Mouse (Mus musculus): ENCODE results near the gene Corin. TPM values are rescaled to one million over a fixed set of nuclear protein-coding genes. Genes with fewer than 3 reads are reported as not detected.

Gene Corin
- total RNA-seq, 1 experiment, result 0.49 TPM

DNA sequence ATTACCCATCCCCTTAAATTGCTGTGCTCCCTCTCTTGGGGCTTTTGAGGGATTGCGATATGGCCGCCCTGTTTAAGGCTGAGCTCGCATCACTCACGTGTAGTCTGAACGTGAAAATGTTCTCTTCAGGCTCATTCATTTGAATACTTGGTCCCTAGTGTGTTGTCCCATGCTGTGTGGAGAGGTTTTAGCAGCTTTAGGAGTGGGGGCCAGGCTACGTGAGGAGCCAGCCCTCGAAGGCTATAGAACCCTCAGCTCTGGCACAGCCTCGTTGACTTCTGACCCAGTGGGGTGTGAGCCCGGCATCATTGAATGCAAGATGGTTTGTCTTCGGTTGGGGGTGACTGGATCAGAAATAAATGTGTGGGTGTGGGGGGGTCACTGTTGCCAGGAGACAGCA lies 102.5 kb downstream of the Corin start:
- Histone ChIP-seq H3K4me1 (ENCODE audit: control insufficient read depth in 2 of 2, insufficient read depth in 2 of 2, low read length in 2 of 2, poor library complexity in 1 of 2) (no peaks in the 10 kb centered on the region), H3K27ac (ENCODE audit: insufficient read depth, low read depth, low read length, poor library complexity, severe bottlenecking) (no peak overlapping the region), H3K36me3 (ENCODE audit: control insufficient read depth, insufficient read depth, low read length, poor library complexity, severe bottlenecking) (no peaks in the 10 kb centered on the region), H3K9me3 (ENCODE audit: control insufficient read depth, insufficient read depth, low read depth, low read length) (no peaks in the 10 kb centered on the region), H3K9ac (ENCODE audit: insufficient read depth, low read depth, low read length, poor library complexity, severe bottlenecking) (no peak overlapping the region), H3K4me3 (ENCODE audit: insufficient read depth in 1 of 2, low read depth in 1 of 2, low read length in 2 of 2, poor library complexity in 1 of 2, severe bottlenecking in 1 of 2) (no peak overlapping the region)
- no peak for TF ChIP-seq MAFK (IDR thresholded peaks at IDR 0.05; ENCODE audit: insufficient read depth, low read depth, low read length)
- TF ChIP-seq ZC3H11A (IDR thresholded peaks at IDR 0.05; ENCODE audit: borderline replicate concordance, low read depth, low read length), result no peak
- no peak for TF ChIP-seq CHD2 (IDR thresholded peaks at IDR 0.05; ENCODE audit: low read depth, low read length)
- no peak for TF ChIP-seq HCFC1 (IDR thresholded peaks at IDR 0.05; ENCODE audit: borderline replicate concordance, insufficient read depth, low read length)
- no peak for TF ChIP-seq ZNF384 (IDR thresholded peaks at IDR 0.05; ENCODE audit: low read depth, low read length)
- DNase-seq (ENCODE audit: low read depth, low spot score), result no peak
- in situ Hi-C loops (cut with MboI; ENCODE audit: low sequenced_read_pairs in 2 of 2, unreplicated experiment in 2 of 2), result loop anchor here in 1 of 2 experiments (25.0 kb wide), 1 partner anchor 111 kb away; the partner anchor contains the start of gene Corin

DNA sequence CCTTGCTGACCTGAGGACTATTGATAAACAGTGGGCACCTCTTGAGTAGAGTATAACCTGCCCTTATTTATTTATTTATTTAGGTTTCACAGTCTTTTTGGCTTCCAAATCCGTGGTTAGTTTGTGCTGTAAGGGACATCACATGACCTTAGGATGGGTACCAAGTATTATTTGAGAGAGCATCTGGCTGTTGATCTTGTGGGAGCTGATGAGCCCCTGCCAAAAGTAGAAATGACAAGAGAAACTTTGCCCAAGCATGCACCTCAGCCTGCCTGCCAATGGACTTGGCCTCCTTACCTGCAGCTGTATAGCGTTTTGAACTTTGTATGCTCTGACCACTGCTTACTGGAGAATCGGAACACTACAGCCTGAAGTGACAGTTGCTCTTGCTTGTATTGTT lies 103.0 kb downstream of the Corin start:
- no peaks in the 10 kb centered on the region for H3K36me3 ChIP-seq (ENCODE audit: control insufficient read depth, insufficient read depth, low read length, poor library complexity, severe bottlenecking)
- in situ Hi-C loops (cut with MboI; ENCODE audit: low sequenced_read_pairs in 2 of 2, unreplicated experiment in 2 of 2), result loop anchor here in 1 of 2 experiments (25.0 kb wide), 1 partner anchor 111 kb away; the partner anchor contains the start of gene Corin
- H3K4me3 ChIP-seq (ENCODE audit: insufficient read depth in 1 of 2, low read depth in 1 of 2, low read length in 2 of 2, poor library complexity in 1 of 2, severe bottlenecking in 1 of 2), result no peak overlapping the region
- no peaks in the 10 kb centered on the region for H3K9me3 ChIP-seq (ENCODE audit: control insufficient read depth, insufficient read depth, low read depth, low read length)
- no peak for DNase-seq (ENCODE audit: low read depth, low spot score)
- TF ChIP-seq HCFC1 (IDR thresholded peaks at IDR 0.05; ENCODE audit: borderline replicate concordance, insufficient read depth, low read length), result no peak
- no peak overlapping the region for H3K9ac ChIP-seq (ENCODE audit: insufficient read depth, low read depth, low read length, poor library complexity, severe bottlenecking)
- no peak overlapping the region for H3K27ac ChIP-seq (ENCODE audit: insufficient read depth, low read depth, low read length, poor library complexity, severe bottlenecking)
- no peaks in the 10 kb centered on the region for H3K4me1 ChIP-seq (ENCODE audit: control insufficient read depth in 2 of 2, insufficient read depth in 2 of 2, low read length in 2 of 2, poor library complexity in 1 of 2)

DNA sequence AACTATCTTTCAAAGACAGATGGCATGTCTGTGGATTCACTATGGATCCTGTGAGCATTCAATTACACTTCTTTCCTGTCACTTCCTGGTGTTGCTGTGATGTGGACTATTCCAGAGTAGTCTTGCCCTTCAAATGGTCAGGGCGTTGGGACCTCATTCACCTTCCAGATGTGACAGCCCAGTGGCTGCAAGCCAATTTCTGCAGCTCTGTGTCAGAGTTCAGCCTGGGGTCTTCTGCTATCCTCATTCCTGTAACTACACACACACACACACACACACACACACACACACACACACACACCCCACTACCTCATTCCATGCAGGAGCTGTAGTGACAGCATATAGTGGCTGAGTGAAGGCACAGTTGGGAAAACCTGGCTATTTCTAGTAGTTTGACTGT lies 122.1 kb downstream of the Corin start:
- H3K9me3 ChIP-seq (ENCODE audit: control insufficient read depth, insufficient read depth, low read depth, low read length), result no peaks in the 10 kb centered on the region
- H3K27ac ChIP-seq (ENCODE audit: insufficient read depth, low read depth, low read length, poor library complexity, severe bottlenecking), result no peak overlapping the region
- in situ Hi-C loops (cut with MboI; ENCODE audit: low sequenced_read_pairs in 2 of 2, unreplicated experiment in 2 of 2), result no loop called here
- H3K4me1 ChIP-seq (ENCODE audit: control insufficient read depth in 2 of 2, insufficient read depth in 2 of 2, low read length in 2 of 2, poor library complexity in 1 of 2), result no peaks in the 10 kb centered on the region
- H3K4me3 ChIP-seq (ENCODE audit: insufficient read depth in 1 of 2, low read depth in 1 of 2, low read length in 2 of 2, poor library complexity in 1 of 2, severe bottlenecking in 1 of 2), result no peak overlapping the region
- no peak for DNase-seq (ENCODE audit: low read depth, low spot score)
- H3K36me3 ChIP-seq (ENCODE audit: control insufficient read depth, insufficient read depth, low read length, poor library complexity, severe bottlenecking), result no peaks in the 10 kb centered on the region
- no peak overlapping the region for H3K9ac ChIP-seq (ENCODE audit: insufficient read depth, low read depth, low read length, poor library complexity, severe bottlenecking)
- TF ChIP-seq CHD2 (IDR thresholded peaks at IDR 0.05; ENCODE audit: low read depth, low read length) (no peak), ZNF384 (IDR thresholded peaks at IDR 0.05; ENCODE audit: low read depth, low read length) (no peak), ZC3H11A (IDR thresholded peaks at IDR 0.05; ENCODE audit: borderline replicate concordance, low read depth, low read length) (no peak), MAFK (IDR thresholded peaks at IDR 0.05; ENCODE audit: insufficient read depth, low read depth, low read length) (no peak), HCFC1 (IDR thresholded peaks at IDR 0.05; ENCODE audit: borderline replicate concordance, insufficient read depth, low read length) (no peak)

DNA sequence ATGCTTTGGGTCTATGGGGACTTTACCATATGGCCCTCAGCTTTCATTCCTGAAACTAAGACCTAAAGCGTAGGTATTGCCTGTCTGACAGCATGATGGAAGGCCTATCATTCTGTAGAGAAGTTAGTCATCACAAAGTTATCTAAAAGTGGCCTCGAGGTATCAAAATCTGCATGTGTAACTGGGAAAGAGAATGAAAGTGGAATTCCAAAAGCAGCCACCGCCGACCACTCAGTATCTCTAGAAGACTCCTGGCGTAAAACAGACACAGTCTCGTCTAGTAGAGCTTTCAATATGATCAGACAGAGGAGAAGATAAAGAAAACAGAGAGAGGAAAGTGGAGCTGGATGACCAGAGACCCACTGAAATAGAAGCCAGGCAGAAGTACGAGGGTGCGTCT lies 123.7 kb downstream of the Corin start:
- Histone ChIP-seq H3K27ac (ENCODE audit: insufficient read depth, low read depth, low read length, poor library complexity, severe bottlenecking) (no peak overlapping the region), H3K9ac (ENCODE audit: insufficient read depth, low read depth, low read length, poor library complexity, severe bottlenecking) (no peak overlapping the region), H3K4me1 (ENCODE audit: control insufficient read depth in 2 of 2, insufficient read depth in 2 of 2, low read length in 2 of 2, poor library complexity in 1 of 2) (no peaks in the 10 kb centered on the region), H3K9me3 (ENCODE audit: control insufficient read depth, insufficient read depth, low read depth, low read length) (no peaks in the 10 kb centered on the region), H3K36me3 (ENCODE audit: control insufficient read depth, insufficient read depth, low read length, poor library complexity, severe bottlenecking) (no peaks in the 10 kb centered on the region), H3K4me3 (ENCODE audit: insufficient read depth in 1 of 2, low read depth in 1 of 2, low read length in 2 of 2, poor library complexity in 1 of 2, severe bottlenecking in 1 of 2) (no peak overlapping the region)
- TF ChIP-seq CHD2 (IDR thresholded peaks at IDR 0.05; ENCODE audit: low read depth, low read length) (no peak), MAFK (IDR thresholded peaks at IDR 0.05; ENCODE audit: insufficient read depth, low read depth, low read length) (no peak), ZC3H11A (IDR thresholded peaks at IDR 0.05; ENCODE audit: borderline replicate concordance, low read depth, low read length) (no peak), HCFC1 (IDR thresholded peaks at IDR 0.05; ENCODE audit: borderline replicate concordance, insufficient read depth, low read length) (no peak), ZNF384 (IDR thresholded peaks at IDR 0.05; ENCODE audit: low read depth, low read length) (no peak)
- DNase-seq (ENCODE audit: low read depth, low spot score), result no peak
- in situ Hi-C loops (cut with MboI; ENCODE audit: low sequenced_read_pairs in 2 of 2, unreplicated experiment in 2 of 2), result no loop called here

DNA sequence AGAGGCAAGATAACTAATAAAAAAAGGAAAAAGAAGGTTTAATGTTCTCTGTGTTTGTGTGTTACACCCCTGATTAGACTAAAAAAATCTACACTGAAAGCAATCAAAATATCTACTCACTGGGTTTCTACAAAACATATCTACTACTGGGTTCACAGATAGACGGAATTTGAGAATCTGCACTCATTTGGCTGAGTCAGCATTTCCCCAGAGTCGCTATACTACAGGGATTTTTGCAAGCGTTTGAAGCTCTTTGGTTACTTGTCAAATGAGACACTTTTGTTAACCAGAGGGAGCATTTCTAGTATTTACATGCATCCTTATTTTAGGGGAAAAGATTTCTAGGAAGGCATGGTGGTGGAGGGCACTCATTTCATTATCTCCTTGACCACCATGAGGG lies 136.3 kb downstream of the Corin start:
- no peaks in the 10 kb centered on the region for H3K36me3 ChIP-seq (ENCODE audit: control insufficient read depth, insufficient read depth, low read length, poor library complexity, severe bottlenecking)

More for the DNA sequence above, 136.3 kb downstream of the Corin start:
- Histone ChIP-seq H3K4me3 (ENCODE audit: insufficient read depth in 1 of 2, low read depth in 1 of 2, low read length in 2 of 2, poor library complexity in 1 of 2, severe bottlenecking in 1 of 2) (no peak overlapping the region), H3K9ac (ENCODE audit: insufficient read depth, low read depth, low read length, poor library complexity, severe bottlenecking) (no peak overlapping the region), H3K27ac (ENCODE audit: insufficient read depth, low read depth, low read length, poor library complexity, severe bottlenecking) (no peak overlapping the region), H3K4me1 (ENCODE audit: control insufficient read depth in 2 of 2, insufficient read depth in 2 of 2, low read length in 2 of 2, poor library complexity in 1 of 2) (no peaks in the 10 kb centered on the region), H3K9me3 (ENCODE audit: control insufficient read depth, insufficient read depth, low read depth, low read length) (no peaks in the 10 kb centered on the region)
- no peak for TF ChIP-seq ZNF384 (IDR thresholded peaks at IDR 0.05; ENCODE audit: low read depth, low read length)
- peak; percentile 97 for TF ChIP-seq MAFK (IDR thresholded peaks at IDR 0.05; ENCODE audit: insufficient read depth, low read depth, low read length)
- no peak for TF ChIP-seq ZC3H11A (IDR thresholded peaks at IDR 0.05; ENCODE audit: borderline replicate concordance, low read depth, low read length)
- no peak for TF ChIP-seq CHD2 (IDR thresholded peaks at IDR 0.05; ENCODE audit: low read depth, low read length)
- TF ChIP-seq HCFC1 (IDR thresholded peaks at IDR 0.05; ENCODE audit: borderline replicate concordance, insufficient read depth, low read length), result no peak
- in situ Hi-C loops (cut with MboI; ENCODE audit: low sequenced_read_pairs in 2 of 2, unreplicated experiment in 2 of 2), result loop anchor here in 1 of 2 experiments (25.0 kb wide), 2 partner anchors 119 to 344 kb away; no protein-coding TSS in a partner anchor
- DNase-seq (ENCODE audit: low read depth, low spot score), result no peak
